Mouse (Mus musculus) intestine, postnatal 0 days (tissue): Measurements from ENCODE around the gene Rubcn. TPM values are rescaled to one million over a fixed set of nuclear protein-coding genes. Genes with fewer than 3 reads are reported as not detected.

ENCODE experiments used
- ATAC-seq: fragments of 200-750 bp; cut with Nextera tagmentation; 2 replicates; pipeline ENCODE4 v1.8.0; 2017; ENCODE audit warnings: mild to moderate bottlenecking, moderate TSS enrichment, moderate library complexity
- H3K27ac ChIP-seq: fragments of 300-500 bp; sonication (generic); 2 replicates; pipeline ENCODE4 v1.5.1; 2014; ENCODE audit warnings: mild to moderate bottlenecking, low read depth, low read length, moderate library complexity
- H3K27me3 ChIP-seq: fragments of 300-500 bp; sonication (generic); replicated peaks from 2 replicates; pipeline ENCODE4 v1.6.1; 2014; ENCODE audit warnings: low read length, mixed read lengths; ENCODE audit not compliant: control insufficient read depth, insufficient read depth
- H3K36me3 ChIP-seq: fragments of 300-500 bp; sonication (generic); 2 replicates; pipeline ENCODE4 v1.6.1; 2014; ENCODE audit warnings: mild to moderate bottlenecking, moderate library complexity; ENCODE audit not compliant: control insufficient read depth, insufficient read depth
- H3K4me1 ChIP-seq: fragments of 300-500 bp; sonication (generic); replicated peaks from 2 replicates; pipeline ENCODE4 v1.6.1; 2014; ENCODE audit warnings: antibody characterized with exemption, low read length, mixed read lengths; ENCODE audit not compliant: control insufficient read depth, insufficient read depth
- H3K4me2 ChIP-seq: fragments of 300-500 bp; sonication (generic); replicated peaks from 2 replicates; pipeline ENCODE4 v1.6.1; 2014; ENCODE audit warnings: low read depth, mild to moderate bottlenecking, moderate library complexity
- H3K4me3 ChIP-seq: fragments of 300-500 bp; sonication (generic); 2 replicates; pipeline ENCODE4 v1.5.1; 2014; ENCODE audit warnings: low read depth, low read length
- H3K9ac ChIP-seq: fragments of 300-500 bp; sonication (generic); 2 replicates; pipeline ENCODE4 v1.6.1; 2014; ENCODE audit warnings: mild to moderate bottlenecking, low read depth, low read length
- H3K9me3 ChIP-seq: fragments of 300-500 bp; sonication (generic); 2 replicates; pipeline ENCODE4 v1.6.1; 2016; ENCODE audit warnings: mixed run types; ENCODE audit not compliant: control insufficient read depth
- CTCF ChIP-seq: sonication (generic); IDR thresholded peaks from 2 replicates; pipeline ENCODE4 v1.5.1; 2016; ENCODE audit warnings: low read depth, mild to moderate bottlenecking, control low read depth, antibody characterized with exemption, moderate library complexity
- WGBS: fragments of 180-500 bp; shearing (Covaris S2); extraction: QIAGEN DNeasy Blood & Tissue Kit; methylation state at CpG from one replicate; pipeline ENCODE4 v1.1.7; 2014; 5-methylcytosine and 5-hydroxymethylcytosine counted together
- polyA plus RNA-seq: library from polyadenylated mRNA; unstranded; fragments of >200 nt; fragmentation: Nextera tagmentation; extraction: Ambion mirVana; gene quantifications from 2 replicates; pipeline ENCODE4 v1.2.1, GENCODE M21; 2015

Gene Rubcn
- polyA plus RNA-seq, 1 experiment from 2014 or later: 8.6 TPM

DNA sequence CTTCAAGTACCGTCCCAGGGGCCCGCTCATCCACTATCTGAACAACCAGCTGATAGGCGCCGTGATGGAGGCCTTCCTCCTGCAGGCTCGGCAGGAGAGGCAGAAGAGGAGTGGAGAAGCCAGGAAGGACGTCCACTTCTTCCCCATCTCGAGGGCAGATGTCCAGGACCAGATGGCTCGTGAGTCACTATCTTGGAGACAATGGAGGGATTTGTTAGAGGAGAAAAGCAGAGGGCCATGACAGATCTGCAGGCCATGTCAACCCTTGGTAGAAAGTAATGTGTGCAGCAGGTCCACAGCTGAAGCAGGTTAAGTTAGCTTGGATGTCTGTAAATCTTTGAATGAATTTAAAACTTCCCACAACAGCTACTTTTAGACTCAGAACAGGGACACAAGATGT lies 98.6 kb downstream of the Rubcn start:
- H3K4me2 ChIP-seq: no peak overlapping the region
- H3K9me3 ChIP-seq: no peaks in the 10 kb centered on the region
- H3K36me3 ChIP-seq: no peaks in the 10 kb centered on the region
- ATAC-seq: no peak
- no peak overlapping the region for H3K4me3 ChIP-seq
- H3K27ac ChIP-seq: no peak overlapping the region
- H3K4me1 ChIP-seq: no peaks in the 10 kb centered on the region
- TF ChIP-seq CTCF: no peak
- H3K9ac ChIP-seq: no peak overlapping the region
- 52% methylated on average over 8 of the region's 8 CpGs for WGBS
- no peaks in the 10 kb centered on the region for H3K27me3 ChIP-seq

DNA sequence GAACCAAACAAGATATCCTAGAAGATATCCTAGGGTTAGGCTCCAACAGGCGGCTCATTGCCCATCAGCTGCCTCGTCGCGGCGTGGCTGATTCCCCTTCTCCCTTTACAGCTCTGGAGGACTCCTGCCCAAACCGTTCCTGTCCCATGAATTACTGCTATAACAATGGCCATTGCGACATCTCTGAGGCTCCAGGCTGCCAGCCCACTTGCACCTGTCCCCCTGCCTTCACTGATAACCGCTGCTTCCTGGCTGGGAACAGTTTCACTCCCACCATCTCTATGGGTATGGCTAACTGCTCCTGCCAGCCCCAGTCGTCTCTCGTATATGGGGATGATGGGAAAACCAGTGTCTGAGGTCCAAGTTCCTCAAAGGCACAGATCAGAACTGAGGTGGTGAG lies 100.9 kb downstream of the Rubcn start:
- Histone ChIP-seq H3K36me3 (no peaks in the 10 kb centered on the region), H3K27ac (no peak overlapping the region), H3K4me3 (no peak overlapping the region), H3K9me3 (no peaks in the 10 kb centered on the region), H3K4me1 (no peaks in the 10 kb centered on the region), H3K9ac (no peak overlapping the region), H3K4me2 (no peak overlapping the region), H3K27me3 (no peaks in the 10 kb centered on the region)
- WGBS: 48% methylated on average over 10 of the region's 10 CpGs
- no peak for TF ChIP-seq CTCF
- ATAC-seq: no peak

Other genes starting within 250 kb of the Rubcn start
- gene Tnk2, start 233.9 kb downstream of the Rubcn start, polyA plus RNA-seq: 8.0 and 9.6 TPM in 2 replicates
- gene Muc4, start 141.9 kb downstream of the Rubcn start, polyA plus RNA-seq: 0.95 and 1.0 TPM in 2 replicates
- gene Muc20, start 80.3 kb downstream of the Rubcn start, polyA plus RNA-seq: not detected in 2 replicates
- 2.3 and 3.2 TPM in 2 replicates for gene Smbd1, start 67.3 kb downstream of the Rubcn start, polyA plus RNA-seq
- 52.7 and 52.8 TPM in 2 replicates for gene Fyttd1, start 266 bp downstream of the Rubcn start, polyA plus RNA-seq
- 7.8 and 8.4 TPM in 2 replicates for gene Lrch3, start 36.3 kb upstream of the Rubcn start, polyA plus RNA-seq
- gene Iqcg, start 178.5 kb upstream of the Rubcn start, polyA plus RNA-seq: 2.1 and 2.4 TPM in 2 replicates
- gene Rpl35a, start 178.7 kb upstream of the Rubcn start, polyA plus RNA-seq: 613 and 645 TPM in 2 replicates
- 0.72 and 0.99 TPM in 2 replicates for gene Lmln, start 184.8 kb upstream of the Rubcn start, polyA plus RNA-seq